Mouse (Mus musculus): Measurements from ENCODE around the gene Unc13a.
A peak's percentile ranks its signal among the peaks of the same experiment; 100 is the strongest.

The Unc13a gene

DNA sequence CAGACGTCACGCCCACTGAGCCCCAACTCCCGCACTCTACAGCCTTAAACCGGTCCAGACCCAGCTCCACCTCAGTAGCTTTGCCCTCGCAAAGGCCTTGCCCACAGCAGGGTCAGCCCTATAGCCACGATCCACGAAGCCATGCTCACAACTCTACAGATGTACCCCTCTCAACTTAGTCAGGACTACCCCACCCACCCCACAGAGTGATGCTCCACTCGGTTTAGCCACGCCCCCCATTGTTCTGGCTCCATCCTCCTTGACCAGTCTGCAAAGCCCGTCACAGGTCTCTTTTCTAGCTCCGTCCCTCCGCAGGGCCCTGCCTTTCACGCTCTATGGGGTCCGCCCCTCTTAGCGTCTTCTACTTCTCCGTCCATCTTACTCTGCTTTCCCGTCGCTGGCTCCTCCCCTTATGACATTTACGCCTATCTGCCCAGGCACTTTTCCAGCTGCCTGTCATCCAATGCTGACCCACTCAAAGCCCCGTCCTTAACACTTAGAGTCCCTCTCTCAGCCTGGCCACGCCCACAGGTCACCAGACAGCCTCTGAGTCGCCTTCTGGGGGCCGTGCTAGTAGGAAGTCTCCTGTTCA is 14.7 kb upstream of the Unc13a start:
- DNase-seq (ENCODE audit: low read depth, low spot score), result no peak

DNA sequence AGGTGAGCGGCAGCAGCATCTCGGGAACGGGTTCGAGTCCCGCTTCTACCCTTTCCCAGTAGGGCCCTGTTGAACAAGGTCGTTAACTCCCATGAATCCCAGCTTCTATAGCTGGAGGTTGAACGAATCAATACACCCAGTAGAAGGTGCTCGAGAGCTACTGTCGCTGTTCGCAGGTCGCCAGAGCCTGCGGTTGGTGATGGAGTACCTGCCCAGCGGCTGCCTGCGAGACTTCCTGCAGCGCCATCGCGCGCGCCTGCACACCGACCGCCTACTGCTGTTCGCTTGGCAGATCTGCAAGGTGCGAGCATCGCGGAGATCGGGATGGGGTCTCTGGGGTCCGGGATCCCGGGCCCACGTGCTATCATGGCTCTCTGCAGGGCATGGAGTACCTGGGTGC is 14.0 kb upstream of the Unc13a start:
- no peak for DNase-seq (ENCODE audit: low read depth, low spot score)

DNA sequence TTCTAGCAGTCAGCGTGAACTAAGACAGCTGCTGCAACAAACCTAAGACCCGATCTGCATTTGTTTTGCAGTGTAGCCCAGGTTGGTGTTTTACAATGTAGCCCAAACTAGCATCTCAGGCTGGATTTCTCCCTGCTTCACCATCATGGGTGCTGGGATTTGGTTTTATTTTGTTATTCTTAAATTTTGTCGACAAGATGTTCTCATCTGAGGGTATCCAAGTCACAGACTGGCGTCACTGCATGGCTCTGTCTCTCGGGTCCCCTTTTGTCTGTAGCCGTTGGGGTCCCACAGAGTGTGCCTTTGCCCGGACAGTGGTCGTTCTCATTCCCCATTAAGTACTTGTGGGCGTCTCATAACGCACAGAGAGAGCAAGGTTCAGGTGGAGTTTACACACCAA is 13.1 kb upstream of the Unc13a start:
- DNase-seq (ENCODE audit: low read depth, low spot score), result no peak

DNA sequence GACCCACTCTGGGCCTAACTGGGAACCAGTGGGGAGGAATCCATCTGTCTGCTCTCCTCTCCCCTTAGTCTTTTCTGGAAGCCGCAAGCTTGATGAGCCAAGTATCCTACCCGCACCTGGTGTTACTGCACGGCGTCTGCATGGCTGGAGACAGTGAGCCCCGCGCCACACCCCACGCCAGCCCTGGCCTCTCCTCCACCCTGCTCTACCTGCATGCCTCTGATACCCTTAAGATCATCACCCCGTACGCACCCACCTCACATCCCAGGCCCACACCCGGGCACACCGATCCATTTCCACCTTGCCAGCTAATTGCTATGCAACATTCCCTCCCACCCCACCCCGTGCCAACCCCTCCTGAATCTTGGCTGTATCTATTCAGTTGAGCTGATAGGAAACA is 11.3 kb upstream of the Unc13a start:
- no peak for DNase-seq (ENCODE audit: low read depth, low spot score)

DNA sequence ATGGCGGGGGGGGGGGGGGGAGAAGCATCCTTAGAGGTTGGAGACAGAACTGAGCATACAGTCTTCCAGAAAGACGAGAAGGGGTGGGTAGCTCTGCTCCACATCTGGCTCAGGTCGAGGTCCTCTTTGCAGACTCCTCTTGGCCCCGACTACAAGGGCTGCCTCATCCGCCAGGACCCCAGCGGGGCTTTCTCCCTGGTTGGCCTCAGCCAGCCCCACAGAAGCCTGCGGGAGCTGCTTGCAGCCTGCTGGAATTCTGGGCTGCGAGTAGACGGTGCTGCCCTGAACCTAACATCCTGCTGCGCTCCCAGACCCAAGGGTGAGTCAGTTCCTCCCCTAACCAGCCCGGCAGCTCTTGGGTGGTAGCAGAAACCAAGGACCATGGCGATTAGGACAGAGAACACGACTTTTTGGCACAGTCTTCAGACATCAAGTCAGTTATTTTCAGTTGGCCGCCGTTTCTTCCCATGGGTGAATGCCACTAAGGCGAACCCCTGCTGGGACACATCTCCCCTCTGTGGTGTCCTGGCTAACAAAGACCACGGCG is 9.9 kb upstream of the Unc13a start:
- no peak for DNase-seq (ENCODE audit: low read depth, low spot score)

DNA sequence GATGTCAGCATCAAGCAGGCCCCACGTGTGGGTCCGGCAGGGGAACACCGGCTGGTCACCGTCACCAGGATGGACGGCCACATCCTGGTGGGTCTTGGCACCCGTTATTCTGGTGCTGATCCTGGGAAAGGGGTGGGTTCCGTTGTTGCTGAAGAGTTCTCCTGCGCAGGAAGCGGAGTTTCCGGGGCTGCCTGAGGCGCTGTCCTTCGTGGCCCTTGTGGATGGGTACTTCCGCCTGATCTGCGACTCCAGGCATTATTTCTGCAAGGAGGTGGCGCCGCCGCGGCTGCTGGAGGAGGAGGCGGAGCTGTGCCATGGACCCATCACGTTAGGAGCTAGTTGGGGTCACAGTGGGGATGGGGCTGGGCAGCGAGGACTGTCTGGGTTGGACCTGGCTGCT is 8.9 kb upstream of the Unc13a start:
- DNase-seq (ENCODE audit: low read depth, low spot score), result no peak

DNA sequence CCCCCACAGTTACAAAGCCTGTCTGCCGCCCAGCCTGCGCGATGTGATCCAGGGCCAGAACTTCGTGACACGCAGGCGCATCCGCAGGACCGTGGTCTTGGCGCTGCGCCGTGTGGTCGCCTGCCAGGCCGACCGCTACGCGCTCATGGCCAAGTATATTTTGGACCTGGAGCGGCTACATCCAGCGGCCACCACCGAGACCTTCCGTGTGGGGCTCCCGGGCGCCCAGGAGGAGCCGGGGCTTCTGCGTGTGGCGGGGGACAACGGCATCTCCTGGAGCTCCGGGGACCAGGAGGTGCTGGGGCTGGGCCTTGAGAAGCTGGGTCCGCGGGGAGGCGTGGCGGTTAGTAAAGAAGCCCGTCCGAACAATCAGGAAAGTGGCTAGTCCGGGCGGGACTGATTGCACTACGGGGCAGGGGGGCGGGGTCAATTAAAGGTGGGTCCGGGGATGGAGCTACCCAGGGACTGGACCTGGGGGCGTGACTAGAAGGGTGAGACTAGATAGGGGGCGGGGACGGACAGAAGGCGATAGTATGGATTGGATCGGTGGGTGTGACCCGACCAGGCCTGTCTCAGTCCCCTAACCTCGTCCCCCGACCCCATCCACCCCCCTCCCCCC is 8.1 kb upstream of the Unc13a start:
- no peak for DNase-seq (ENCODE audit: low read depth, low spot score)

DNA sequence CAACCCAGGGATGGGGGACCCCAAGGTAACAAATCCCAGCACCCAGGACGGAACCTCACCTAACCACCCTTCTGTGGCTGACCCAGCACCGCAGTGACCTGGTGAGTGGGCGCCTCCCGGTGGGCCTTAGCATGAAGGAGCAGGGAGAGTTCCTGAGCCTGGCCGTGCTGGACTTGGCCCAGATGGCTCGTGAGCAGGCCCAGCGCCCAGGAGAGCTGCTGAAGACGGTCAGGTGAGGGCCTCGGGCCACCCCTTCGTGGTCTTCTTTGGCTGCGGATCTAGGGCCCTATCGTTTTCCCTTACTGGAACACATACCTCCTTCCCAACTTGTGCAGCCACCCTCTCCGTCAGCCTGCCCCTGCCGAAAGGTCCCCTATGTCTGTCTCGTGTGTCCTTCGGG is 7.6 kb upstream of the Unc13a start:
- DNase-seq (ENCODE audit: low read depth, low spot score), result no peak

DNA sequence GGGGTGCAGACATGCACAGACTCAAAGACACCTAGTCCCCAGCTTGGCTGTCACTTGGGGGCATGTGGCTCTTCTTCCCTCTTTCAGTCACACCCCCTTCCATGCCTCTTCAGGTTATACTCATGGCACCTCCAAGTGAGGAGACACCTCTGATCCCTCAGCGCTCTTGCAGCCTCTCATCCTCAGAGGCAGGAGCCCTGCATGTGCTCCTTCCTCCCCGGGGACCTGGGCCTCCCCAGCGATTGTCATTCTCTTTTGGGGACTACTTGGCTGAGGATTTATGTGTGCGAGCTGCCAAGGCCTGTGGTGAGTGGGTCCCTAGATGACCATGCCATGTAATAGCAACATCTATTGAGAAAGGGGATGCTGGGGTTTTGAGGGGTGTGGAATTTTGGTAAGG is 6.7 kb upstream of the Unc13a start:
- DNase-seq (ENCODE audit: low read depth, low spot score), result no peak

DNA sequence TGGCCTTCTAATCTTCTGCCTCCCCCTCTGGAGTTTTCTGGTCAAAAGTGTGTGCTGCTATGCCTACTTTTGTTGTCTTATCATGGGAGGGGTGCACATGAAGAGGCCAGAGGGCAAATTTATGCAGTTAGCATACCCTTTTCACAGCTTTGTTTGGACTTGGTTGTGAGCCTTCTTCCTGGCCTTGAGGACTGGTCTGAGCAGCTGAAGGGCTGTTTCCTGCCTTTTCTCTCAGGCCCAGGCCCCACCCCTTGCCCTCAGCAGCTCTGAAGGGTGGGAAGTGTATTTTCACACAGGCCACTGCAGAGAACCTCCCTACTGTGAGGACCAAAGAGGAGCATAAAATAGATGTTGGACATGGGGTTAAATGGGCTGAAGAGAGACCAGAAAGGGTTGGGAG is 6.0 kb upstream of the Unc13a start:
- no peak for DNase-seq (ENCODE audit: low read depth, low spot score)

DNA sequence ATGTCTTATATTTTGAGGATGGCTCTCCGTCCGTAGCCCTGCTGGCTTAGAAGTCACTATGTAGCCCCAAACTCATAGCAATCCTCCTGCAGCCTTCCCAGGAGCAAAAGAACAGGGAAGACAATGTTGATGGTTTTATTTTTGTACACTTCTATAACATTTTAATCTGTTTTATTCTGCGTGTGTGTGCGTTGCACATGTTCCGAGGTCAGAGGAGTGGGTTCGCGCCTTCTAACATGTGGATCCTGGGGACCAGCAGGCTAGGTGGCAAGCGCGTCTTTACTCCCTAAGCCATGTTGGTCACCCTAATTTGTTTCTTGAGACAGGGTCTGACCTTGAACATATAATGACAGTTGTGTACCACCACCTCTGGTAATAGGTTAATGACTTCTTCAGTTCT is 5.2 kb upstream of the Unc13a start:
- DNase-seq (ENCODE audit: low read depth, low spot score), result no peak

DNA sequence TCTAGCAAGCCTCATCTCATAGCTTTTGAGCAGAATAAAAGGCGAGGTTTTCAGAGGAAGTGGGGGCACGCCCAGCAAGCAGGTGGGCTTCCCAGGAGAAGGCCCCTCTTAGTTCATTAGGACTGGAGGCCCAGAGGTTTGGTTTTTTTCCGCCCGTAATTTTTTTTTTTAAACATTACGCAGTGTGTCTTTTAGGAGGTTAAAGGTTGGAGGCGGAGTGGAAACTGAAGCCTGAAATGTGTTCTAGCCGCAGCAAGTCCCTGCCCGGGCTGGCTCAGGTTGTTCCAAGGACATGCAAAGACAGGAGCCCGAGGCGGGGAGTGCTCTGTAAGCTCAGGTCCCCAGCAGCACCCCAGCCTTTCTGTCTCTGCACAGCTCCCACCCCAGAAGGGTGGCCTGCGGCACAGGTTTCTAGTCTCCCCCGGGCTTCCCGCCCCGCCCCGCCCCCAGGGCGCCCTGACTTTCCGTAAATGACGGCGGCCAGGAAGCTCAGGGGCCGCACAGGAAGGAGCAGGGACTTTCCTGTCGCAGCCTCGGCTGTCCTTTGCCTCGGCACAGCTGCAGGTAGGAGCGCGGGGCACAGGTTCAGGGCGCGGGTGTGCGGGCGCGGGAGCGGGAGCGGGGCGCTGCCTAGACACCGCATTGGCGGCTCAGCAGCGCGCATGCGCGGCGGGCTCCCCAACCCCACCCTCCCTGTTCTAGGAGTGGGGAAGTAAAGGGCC is 4.6 kb upstream of the Unc13a start, which contains the start of gene Jak3:
Jak3 (plus strand) TSS at position 277 of the 722 bp plus-strand sequence.
- DNase-seq (ENCODE audit: low read depth, low spot score), result peak; percentile 93

DNA sequence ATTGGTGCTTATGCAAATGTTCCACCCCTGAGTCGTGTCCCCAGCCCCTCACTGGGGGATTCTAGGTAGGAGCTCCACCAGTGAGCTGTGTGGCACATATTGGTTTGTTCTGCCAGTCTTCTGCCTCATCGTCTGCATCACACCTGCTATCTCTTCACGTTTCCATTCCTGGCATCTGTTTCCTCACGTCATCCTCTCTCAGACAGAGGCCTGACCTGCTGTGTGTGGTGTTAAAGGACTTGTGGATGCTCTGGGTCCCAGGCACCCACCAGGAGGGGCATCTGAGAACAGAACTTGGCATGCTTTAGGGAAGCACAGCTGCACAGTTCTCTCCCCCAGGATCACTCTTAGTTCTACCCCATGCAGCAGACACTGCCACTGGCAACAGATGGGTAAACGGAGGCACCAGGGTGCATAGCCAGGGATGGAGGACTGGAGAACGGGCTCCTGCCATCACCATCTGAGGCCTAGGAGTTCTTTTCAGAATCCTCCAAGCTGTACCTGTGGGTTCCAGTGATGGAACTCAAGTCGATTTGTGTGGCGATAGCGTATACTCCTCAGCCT is 4.0 kb upstream of the Unc13a start:
- DNase-seq (ENCODE audit: low read depth, low spot score), result peak; percentile 53

DNA sequence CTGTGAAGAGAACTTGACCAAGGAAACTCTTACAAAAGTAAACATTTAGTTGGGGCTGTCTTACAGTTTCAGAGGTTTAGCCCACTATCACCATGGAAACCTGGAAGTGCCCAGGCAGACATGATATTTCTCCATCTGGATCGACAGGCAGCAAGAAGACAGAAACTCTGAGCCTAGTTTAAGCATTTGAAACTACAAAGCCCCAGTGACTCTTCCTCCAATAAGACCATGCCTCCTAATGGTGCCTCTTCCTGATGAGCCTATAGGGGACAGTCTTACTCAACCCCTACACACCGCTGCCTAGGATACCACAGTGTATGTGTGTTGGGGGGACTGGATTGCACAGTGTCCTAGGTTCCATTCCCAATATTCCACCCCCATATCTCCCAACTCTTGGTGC is 2.5 kb upstream of the Unc13a start:
- no peak for DNase-seq (ENCODE audit: low read depth, low spot score)

DNA sequence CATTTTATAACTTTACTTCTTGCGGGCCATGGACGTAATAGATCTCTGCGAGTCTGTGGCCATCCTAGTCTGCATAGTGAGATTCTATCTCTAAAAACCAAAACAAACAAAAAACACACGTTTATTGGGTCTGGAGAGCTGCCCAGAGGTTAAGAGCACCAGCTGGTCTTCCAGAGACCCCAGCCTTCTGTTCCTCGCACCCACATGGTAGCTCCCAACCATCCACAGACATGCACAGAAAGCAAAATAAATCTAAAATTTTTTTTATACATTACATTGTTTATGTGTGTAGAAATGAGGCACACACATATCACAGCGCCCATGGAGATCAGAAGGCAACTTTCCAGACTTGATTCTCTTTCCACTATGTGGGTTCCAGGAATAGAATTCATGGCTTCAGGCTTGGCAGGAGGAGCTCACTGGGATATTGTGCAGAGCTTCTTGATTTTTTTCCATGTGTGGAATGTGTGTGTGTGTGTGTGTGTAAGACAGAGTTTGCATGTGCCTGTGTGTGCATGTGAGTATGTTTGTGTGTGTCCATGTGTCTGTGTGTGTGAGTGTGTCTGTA is 695 bp upstream of the Unc13a start:
- no peak for DNase-seq (ENCODE audit: low read depth, low spot score)

DNA sequence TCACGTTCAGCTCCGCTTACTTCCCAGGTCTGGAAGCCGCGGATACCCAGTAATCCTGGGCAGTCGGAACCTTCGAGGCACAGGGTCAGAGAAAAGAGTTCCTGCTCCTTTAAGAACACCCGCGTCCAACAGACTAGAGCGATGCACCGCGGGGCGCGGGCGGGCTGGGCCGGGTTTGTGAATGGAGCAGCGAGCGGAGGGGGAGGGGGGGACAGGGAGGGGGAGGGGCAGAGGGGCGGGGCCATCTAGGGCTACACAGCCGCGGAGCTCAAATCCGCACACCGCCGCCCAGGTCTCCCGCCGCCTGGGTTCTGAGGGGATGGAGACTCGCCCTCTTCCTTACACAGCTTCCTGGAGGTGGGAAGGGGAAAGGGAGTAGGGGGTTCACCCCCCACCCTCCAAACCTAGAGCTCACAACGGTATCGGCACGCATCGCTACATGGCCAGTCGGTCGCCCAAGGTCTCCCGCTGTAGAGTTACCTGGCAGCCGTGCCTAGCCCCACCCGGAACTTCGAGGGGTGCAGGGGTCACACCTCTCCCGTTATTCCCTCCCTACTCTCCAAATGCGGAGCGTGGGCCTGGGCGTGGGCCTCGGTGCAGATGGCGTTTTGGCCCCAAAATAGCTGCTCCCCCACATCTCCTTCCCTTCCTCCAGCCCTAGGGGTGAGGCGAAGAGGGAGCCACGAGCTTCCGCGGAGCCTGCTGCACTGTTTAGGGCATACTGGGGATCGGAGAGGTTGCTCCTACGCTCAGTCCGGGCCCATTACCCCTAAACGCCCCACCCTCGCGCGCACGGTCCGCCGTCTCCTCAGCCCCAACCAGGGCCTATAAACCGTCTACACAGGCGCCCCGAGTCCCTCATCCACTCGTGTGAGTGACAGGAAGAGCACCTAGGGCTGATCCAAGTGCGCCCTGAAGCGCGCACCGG is 672 bp downstream of the Unc13a start:
- DNase-seq (ENCODE audit: low read depth, low spot score), result peak; percentile 79

DNA sequence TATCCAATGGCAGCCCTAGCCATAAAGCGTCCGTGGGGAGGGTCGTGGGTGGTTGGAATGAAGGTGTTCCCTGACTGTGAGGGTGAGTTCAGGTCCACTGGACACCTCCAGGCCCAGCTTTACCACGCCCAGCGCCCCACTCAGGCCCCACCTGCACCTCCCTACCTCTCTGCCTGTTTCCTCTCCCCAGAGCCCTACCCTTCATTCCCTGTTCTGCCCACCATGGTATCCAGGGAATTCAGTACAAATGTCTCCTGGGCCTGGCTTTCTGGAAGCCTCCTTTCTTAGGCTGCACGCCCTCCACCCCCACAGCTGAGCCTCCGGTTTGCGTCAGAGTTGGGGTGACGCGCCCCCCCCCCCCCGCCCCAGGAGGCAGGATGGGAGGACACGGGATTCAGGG is 1.4 kb downstream of the Unc13a start:
- no peak for DNase-seq (ENCODE audit: low read depth, low spot score)

DNA sequence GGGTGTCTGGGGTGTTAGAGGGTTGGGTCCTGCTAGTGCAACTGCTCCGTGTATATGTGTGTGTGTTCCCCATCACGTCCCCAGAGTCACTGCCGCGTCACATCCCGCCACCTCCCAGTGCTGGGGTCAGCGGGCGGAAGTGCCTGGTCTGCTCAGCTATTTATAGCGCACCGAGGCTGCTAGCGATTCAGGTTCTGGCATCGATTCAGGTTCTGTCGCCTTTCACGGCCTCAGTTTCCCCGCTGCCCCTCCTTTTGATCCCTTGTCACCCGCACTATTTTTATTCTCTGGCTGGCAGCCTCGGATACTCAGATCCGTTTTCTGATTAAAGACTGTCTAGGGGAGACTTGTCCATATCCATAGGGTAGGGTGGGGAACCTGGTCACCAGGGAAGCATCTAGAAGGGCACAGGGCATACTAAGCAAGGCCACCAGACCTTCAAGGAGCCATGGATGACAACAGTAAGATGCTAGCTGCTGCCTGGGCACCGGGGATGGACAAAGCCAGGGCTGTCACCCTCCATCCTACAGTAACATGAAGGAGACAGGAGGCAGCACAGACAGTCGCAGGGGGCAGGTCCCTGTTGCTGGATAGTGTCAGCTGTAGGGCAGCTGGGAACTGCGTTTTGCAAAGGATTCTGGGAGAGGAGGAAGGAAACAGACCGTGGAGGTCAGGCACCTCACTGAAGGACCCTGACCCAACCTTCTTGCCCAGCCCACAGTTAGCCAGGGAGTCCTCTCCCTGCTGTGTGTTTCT is 3.2 kb downstream of the Unc13a start:
- peak; percentile 84 for DNase-seq (ENCODE audit: low read depth, low spot score)

DNA sequence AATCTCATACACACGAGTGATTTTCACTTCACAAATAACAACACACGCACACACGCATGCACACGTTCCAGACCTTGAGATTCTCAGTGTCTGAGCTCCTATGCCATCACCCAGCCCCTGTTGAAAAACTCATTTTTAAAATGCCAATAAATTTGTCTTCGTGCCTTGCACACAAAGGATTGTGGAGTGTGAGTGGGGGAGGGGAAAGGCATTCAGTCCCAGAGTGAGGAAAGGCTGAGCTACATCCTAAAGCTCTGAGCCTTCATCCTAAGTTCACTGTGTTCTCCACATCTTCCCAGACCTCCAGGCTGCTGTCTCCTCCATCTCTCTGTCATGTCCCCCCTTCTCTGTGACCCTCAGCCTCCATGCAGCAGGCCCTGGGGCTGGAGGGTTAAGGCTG is 4.3 kb downstream of the Unc13a start:
- no peak for DNase-seq (ENCODE audit: low read depth, low spot score)

DNA sequence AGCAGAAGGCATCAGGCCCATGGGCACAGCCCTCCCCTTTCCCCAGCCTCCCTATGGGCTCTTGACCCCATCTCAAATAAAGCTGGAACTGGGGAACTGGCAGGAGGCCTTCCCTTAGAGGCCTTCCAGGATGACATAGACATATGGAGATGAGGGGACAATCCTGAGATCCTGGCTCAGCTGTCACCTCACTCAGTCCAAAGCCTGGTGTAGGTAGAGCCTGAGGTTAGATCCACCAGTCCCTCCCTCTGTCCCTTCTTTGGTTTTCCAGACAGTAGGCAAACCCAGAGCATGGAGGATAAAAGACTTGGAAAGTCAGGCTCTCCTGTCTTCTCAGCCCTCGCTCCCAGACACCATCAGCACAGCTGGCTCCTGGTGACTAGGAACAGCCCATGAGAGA is 4.7 kb downstream of the Unc13a start:
- no peak for DNase-seq (ENCODE audit: low read depth, low spot score)

Data from CD4-positive helper T cell, adult 2 months (primary cell).